In the genomic region with DNA sequence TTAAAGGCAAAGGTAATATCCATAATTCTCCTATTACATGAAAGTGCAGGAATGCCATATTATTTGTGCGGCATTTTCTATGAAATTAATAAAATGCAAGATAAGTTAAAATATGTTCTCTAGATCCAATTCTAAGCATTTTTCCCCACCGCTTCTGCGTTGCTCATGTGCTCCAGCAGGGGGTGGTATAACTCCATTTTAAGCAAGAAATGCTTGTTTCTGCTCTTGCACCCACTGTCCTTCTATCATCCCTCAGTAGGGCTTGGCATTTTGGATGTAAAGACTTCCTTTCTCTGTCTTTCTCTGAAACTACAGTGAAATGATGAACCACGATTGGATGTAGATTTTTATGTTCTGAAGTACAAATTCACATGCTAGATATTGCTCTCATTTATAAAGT, we compare ENCODE assay signal across 9 mouse cellular contexts. TPM values are rescaled to one million over a fixed set of nuclear protein-coding genes. Genes with fewer than 3 reads are reported as not detected.
DNase-seq lines count a peak whose midpoint lies in the region; ATAC-seq and TF ChIP-seq lines count a peak whose summit lies in the region.
"Had no signal": no experiment of that assay in that cellular context is flagged by ENCODE, and none has a peak within 500 bp of the region (broad histone marks: within the 10 kb centered on the region; RNA-seq: fewer than 3 reads in every experiment).

No protein-coding gene starts in this region.

- in situ Hi-C loops in ES-E14 (cut with MboI; ENCODE audit: low sequenced_read_pairs in 2 of 2, unreplicated experiment in 2 of 2), result no loop called here

- no peak for TF ChIP-seq EP300 in heart, postnatal 0 days (IDR thresholded peaks at IDR 0.05; ENCODE audit: low read depth)

- ATAC-seq in heart, postnatal 0 days (ENCODE audit: insufficient read depth, low read depth), result no peak
- no peak for ATAC-seq in midbrain, embryonic 13.5 days

- H3K9me3 ChIP-seq in heart, postnatal 0 days (replicated peaks; ENCODE audit: control insufficient read depth, low read length), result no peaks in the 10 kb centered on the region
- H3K9me3 ChIP-seq in heart, embryonic 10.5 days, result no peaks in the 10 kb centered on the region
- no peaks in the 10 kb centered on the region for H3K9me3 ChIP-seq in ES-E14 (ENCODE audit: control insufficient read depth, insufficient read depth, low read depth, low read length)
- H3K9me3 ChIP-seq in midbrain, embryonic 13.5 days, result no peaks in the 10 kb centered on the region

- H3K4me2 ChIP-seq in heart, postnatal 0 days (ENCODE audit: low read depth, low read length), result no peak overlapping the region
- peak overlapping the region; percentile 64 for H3K4me2 ChIP-seq in midbrain, embryonic 13.5 days (replicated peaks)

- H3K4me1 ChIP-seq in heart, postnatal 0 days (ENCODE audit: control insufficient read depth, insufficient read depth), result 0 out of 2 replicates have a peak, but pooled peaks cover 4% of the 10 kb centered on the region
- 0 out of 2 replicates have a peak, but pooled peaks cover 3% of the 10 kb centered on the region for H3K4me1 ChIP-seq in heart, embryonic 10.5 days
- H3K4me1 ChIP-seq in ES-E14 (ENCODE audit: control insufficient read depth in 2 of 2, insufficient read depth in 2 of 2, low read length in 2 of 2, poor library complexity in 1 of 2), result no peaks in the 10 kb centered on the region
- peaks cover 22% of the 10 kb centered on the region for H3K4me1 ChIP-seq in midbrain, embryonic 13.5 days (replicated peaks)

- H3K36me3 ChIP-seq in heart, postnatal 0 days (replicated peaks; ENCODE audit: control insufficient read depth, insufficient read depth, low read length), result no peaks in the 10 kb centered on the region
- H3K36me3 ChIP-seq in heart, embryonic 10.5 days, result no peaks in the 10 kb centered on the region
- H3K36me3 ChIP-seq in ES-E14 (ENCODE audit: control insufficient read depth, insufficient read depth, low read length, poor library complexity, severe bottlenecking), result no peaks in the 10 kb centered on the region
- H3K36me3 ChIP-seq in midbrain, embryonic 13.5 days, result no peaks in the 10 kb centered on the region

- no peak overlapping the region for H3K27ac ChIP-seq in heart, postnatal 0 days (ENCODE audit: low read depth)
- no peak overlapping the region for H3K27ac ChIP-seq in heart, embryonic 10.5 days
- H3K27ac ChIP-seq in ES-E14 (ENCODE audit: insufficient read depth, low read depth, low read length, poor library complexity, severe bottlenecking), result no peak overlapping the region
- peak overlapping the region; percentile 87 for H3K27ac ChIP-seq in midbrain, embryonic 13.5 days

- TF ChIP-seq CTCF in heart, postnatal 0 days (IDR thresholded peaks at IDR 0.05; ENCODE audit: low read depth), result peak; percentile 80

- no peak overlapping the region for H3K9ac ChIP-seq in heart, postnatal 0 days (replicated peaks; ENCODE audit: low read depth, low read length)
- H3K9ac ChIP-seq in ES-E14 (ENCODE audit: insufficient read depth, low read depth, low read length, poor library complexity, severe bottlenecking), result no peak overlapping the region
- peak overlapping the region; percentile 74 for H3K9ac ChIP-seq in midbrain, embryonic 13.5 days (replicated peaks)

- H3K4me3 ChIP-seq in heart, postnatal 0 days (ENCODE audit: low read depth, low read length), result no peak overlapping the region
- H3K4me3 ChIP-seq in heart, embryonic 10.5 days, result no peak overlapping the region
- H3K4me3 ChIP-seq in ES-E14 (ENCODE audit: insufficient read depth in 1 of 2, low read depth in 1 of 2, low read length in 2 of 2, poor library complexity in 1 of 2, severe bottlenecking in 1 of 2), result no peak overlapping the region
- H3K4me3 ChIP-seq in midbrain, embryonic 13.5 days (replicated peaks), result peak overlapping the region; percentile 64

- 0 out of 2 replicates have a peak, but pooled peaks cover 6% of the 10 kb centered on the region for H3K27me3 ChIP-seq in heart, postnatal 0 days (ENCODE audit: control insufficient read depth, insufficient read depth, low read length)
- no peaks in the 10 kb centered on the region for H3K27me3 ChIP-seq in heart, embryonic 10.5 days (ENCODE audit: insufficient read depth, poor library complexity, severe bottlenecking)
- no peaks in the 10 kb centered on the region for H3K27me3 ChIP-seq in midbrain, embryonic 13.5 days

- peak; percentile 56 for DNase-seq in heart, postnatal 0 days (ENCODE audit: low spot score)
- no peak for DNase-seq in heart, embryonic 10.5 days (ENCODE audit: low spot score)
- DNase-seq in ES-E14 (ENCODE audit: low read depth, low spot score), result peak; percentile 40
- DNase-seq in cerebellum, postnatal 14 days, result peak; percentile 82 to 86
- peak; percentile 51 to 68 for DNase-seq in frontal cortex, postnatal 10 days (ENCODE audit: low spot score in 2 of 2)
- DNase-seq in layer of hippocampus, adult 9-11 months, result peak; percentile 68
- DNase-seq in spleen, postnatal 36 days (ENCODE audit: low spot score in 2 of 2), result no peak

- WGBS in heart, postnatal 0 days, result 6% methylated on average over 4 of the region's 4 CpGs
- WGBS in heart, embryonic 10.5 days, result 10% methylated on average over 4 of the region's 4 CpGs
- 7% methylated on average over 4 of the region's 4 CpGs for WGBS in midbrain, embryonic 13.5 days

TF ChIP-seq in ES-E14, 5 proteins besides CTCF, POLR2A, EP300 and RAD21:
- TF ChIP-seq CHD2 (IDR thresholded peaks at IDR 0.05; ENCODE audit: low read depth, low read length), result no peak
- no peak for TF ChIP-seq MAFK (IDR thresholded peaks at IDR 0.05; ENCODE audit: insufficient read depth, low read depth, low read length)
- no peak for TF ChIP-seq ZNF384 (IDR thresholded peaks at IDR 0.05; ENCODE audit: low read depth, low read length)
- TF ChIP-seq ZC3H11A (IDR thresholded peaks at IDR 0.05; ENCODE audit: borderline replicate concordance, low read depth, low read length), result peak; percentile 78
- TF ChIP-seq HCFC1 (IDR thresholded peaks at IDR 0.05; ENCODE audit: borderline replicate concordance, insufficient read depth, low read length), result no peak

RNA-seq across cellular contexts. Expression of a gene that starts 1.5 kb away (rescaled TPM):
- 0.23 TPM in 1 of 2 replicates, not detected in the other for total RNA-seq in heart, postnatal 0 days (2014; rRNA removed; ENCODE audit: low replicate concordance)
- 0.04 and 0.07 TPM in 2 replicates for polyA plus RNA-seq in heart, postnatal 0 days (2015; fragmentation: Nextera tagmentation; extraction: Ambion mirVana)
- 0.07 and 0.09 TPM in 2 replicates for polyA plus RNA-seq in heart, embryonic 10.5 days (2016; fragmentation: Nextera tagmentation; extraction: Ambion mirVana)
- total RNA-seq in ES-E14 (2012; rRNA removed), result 0.13 TPM in 1 of 2 replicates, not detected in the other
- polyA plus RNA-seq in midbrain, embryonic 13.5 days (2015; fragmentation: Nextera tagmentation; extraction: Ambion mirVana), result 13.3 and 13.7 TPM in 2 replicates
- polyA plus RNA-seq: liver, embryonic 16.5 days had no signal

Comparison
In these comparisons a context has a peak if more than half of its experiments do, and no peak if none do; other contexts are left out.
1. DNase-seq: peak in heart, postnatal 0 days (single experiment), ES-E14 (single experiment), cerebellum, postnatal 14 days (2 of 2), frontal cortex, postnatal 10 days (2 of 2) and layer of hippocampus, adult 9-11 months (single experiment); none in heart, embryonic 10.5 days (single experiment) and spleen, postnatal 36 days (0 of 2).
2. RNA of a gene that starts 1.5 kb away (polyA plus RNA-seq): 13.3 to 13.7 TPM in midbrain, embryonic 13.5 days; 0.07 to 0.09 TPM in heart, embryonic 10.5 days and 0.04 to 0.07 TPM in heart, postnatal 0 days; every median in the first group is over 10 times any median in the second.